Mouse (Mus musculus) lung, postnatal 0 days (tissue): ENCODE measurements at regions not wholly inside any gene's neighbourhood (a gene's known extent, or its start where the extent isn't known, plus 50 kb on each side); places are given as distances from the start of the nearest gene placed in this dataset.

Experiments
- ATAC-seq: fragments of 200-750 bp; cut with Nextera tagmentation; 2 replicates; pipeline ENCODE4 v1.8.0; 2017; ENCODE audit warnings: moderate library complexity
- DNase-seq: peaks from one replicate; pipeline ENCODE4 v3.0.0-alpha.2; 2016; ENCODE audit warnings: low spot score
- H3K27ac ChIP-seq: fragments of 300-500 bp; sonication (generic); 2 replicates; pipeline ENCODE4 v1.5.1; 2014; ENCODE audit warnings: antibody characterized with exemption, mild to moderate bottlenecking, low read length, mixed read lengths
- H3K27me3 ChIP-seq: fragments of 300-500 bp; sonication (generic); replicated peaks from 2 replicates; pipeline ENCODE4 v1.6.1; 2014; ENCODE audit warnings: low read length, mixed read lengths; ENCODE audit not compliant: insufficient read depth
- H3K36me3 ChIP-seq: fragments of 300-500 bp; sonication (generic); 2 replicates; pipeline ENCODE4 v1.6.1; 2014; ENCODE audit warnings: low read length, mixed read lengths; ENCODE audit not compliant: insufficient read depth
- H3K4me1 ChIP-seq: fragments of 300-500 bp; sonication (generic); 2 replicates; pipeline ENCODE4 v1.6.1; 2014; ENCODE audit warnings: antibody characterized with exemption, low read depth, low read length, mixed read lengths; ENCODE audit not compliant: insufficient read depth
- H3K4me2 ChIP-seq: fragments of 300-500 bp; sonication (generic); replicated peaks from 2 replicates; pipeline ENCODE4 v1.6.1; 2014; ENCODE audit warnings: low read depth, mild to moderate bottlenecking, low read length, moderate library complexity, mixed read lengths
- H3K4me3 ChIP-seq: fragments of 300-500 bp; sonication (generic); 2 replicates; pipeline ENCODE4 v1.5.1; 2014; ENCODE audit warnings: low read depth, low read length
- H3K9ac ChIP-seq: fragments of 300-500 bp; sonication (generic); replicated peaks from 2 replicates; pipeline ENCODE4 v1.6.1; 2014; ENCODE audit warnings: low read depth, mild to moderate bottlenecking
- H3K9me3 ChIP-seq: fragments of 300-500 bp; sonication (generic); 2 replicates; pipeline ENCODE4 v1.6.1; 2016; ENCODE audit warnings: low read length, mixed read lengths
- CTCF ChIP-seq: IDR thresholded peaks from 2 replicates; pipeline ENCODE4 v1.5.1; 2016; ENCODE audit warnings: antibody characterized with exemption, mild to moderate bottlenecking
- EP300 ChIP-seq: IDR thresholded peaks from 2 replicates; pipeline ENCODE4 v1.6.1; 2016; ENCODE audit warnings: antibody characterized with exemption, mild to moderate bottlenecking, control low read depth
- WGBS: fragments of 180-500 bp; shearing (Covaris S2); extraction: QIAGEN DNeasy Blood & Tissue Kit; methylation state at CpG from one replicate; pipeline ENCODE4 v1.1.7; 2014; 5-methylcytosine and 5-hydroxymethylcytosine counted together

GRCm38 (mm10) chr12:109662179-109662578 lies 62.0 kb upstream of the Rtl1 start:
- WGBS, result 74% methylated on average over 2 of the region's 2 CpGs

GRCm38 (mm10) chr12:109674766-109675165 lies 74.6 kb upstream of the Rtl1 start:
- peak; percentile 79 for DNase-seq
- no peak overlapping the region for H3K27ac ChIP-seq

More at GRCm38 (mm10) chr12:109662179-109662578, 62.0 kb upstream of the Rtl1 start:
- DNase-seq, result no peak
- ATAC-seq, result no peak
- no peaks in the 10 kb centered on the region for H3K36me3 ChIP-seq
- no peak overlapping the region for H3K4me2 ChIP-seq
- no peaks in the 10 kb centered on the region for H3K9me3 ChIP-seq
- H3K27ac ChIP-seq, result no peak overlapping the region
- H3K27me3 ChIP-seq, result no peaks in the 10 kb centered on the region
- H3K9ac ChIP-seq, result no peak overlapping the region
- TF ChIP-seq EP300, result no peak
- no peaks in the 10 kb centered on the region for H3K4me1 ChIP-seq
- H3K4me3 ChIP-seq, result no peak overlapping the region

DNA sequence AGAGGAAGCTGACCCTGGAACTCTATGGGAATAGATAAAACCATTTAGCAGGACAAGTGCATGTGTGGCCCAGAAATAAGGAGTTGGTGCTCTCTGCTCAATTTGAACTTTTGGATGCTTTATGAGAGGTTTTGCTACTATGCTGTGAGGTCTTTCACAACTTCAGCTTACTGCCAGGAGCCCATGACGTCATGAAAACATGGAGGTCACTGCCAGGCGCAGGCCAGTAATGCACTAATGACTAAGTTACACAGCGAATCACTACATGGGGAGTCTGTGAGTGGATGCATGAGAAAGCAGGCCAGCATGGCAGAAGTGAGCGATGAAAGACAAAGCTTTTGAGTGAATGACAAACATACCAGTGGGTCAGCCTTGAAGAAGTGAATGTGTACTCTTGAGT lies 93.9 kb upstream of the Rtl1 start:
- Histone ChIP-seq H3K4me2 (no peak overlapping the region), H3K4me3 (no peak overlapping the region), H3K9me3 (no peaks in the 10 kb centered on the region), H3K9ac (no peak overlapping the region), H3K4me1 (no peaks in the 10 kb centered on the region), H3K27ac (no peak overlapping the region), H3K27me3 (no peaks in the 10 kb centered on the region), H3K36me3 (0 out of 2 replicates have a peak, but pooled peaks cover 3% of the 10 kb centered on the region)
- 81% methylated on average over 4 of the region's 4 CpGs for WGBS
- ATAC-seq, result no peak
- no peak for DNase-seq
- TF ChIP-seq EP300 (no peak), CTCF (no peak)

More at GRCm38 (mm10) chr12:109674766-109675165, 74.6 kb upstream of the Rtl1 start:
- no peaks in the 10 kb centered on the region for H3K9me3 ChIP-seq
- 0 out of 2 replicates have a peak, but pooled peaks cover 3% of the 10 kb centered on the region for H3K36me3 ChIP-seq
- H3K4me3 ChIP-seq, result no peak overlapping the region
- peak; percentile 74 for ATAC-seq
- WGBS, result 54% methylated on average over 4 of the region's 4 CpGs
- H3K4me1 ChIP-seq, result no peaks in the 10 kb centered on the region
- TF ChIP-seq EP300, result 0 out of 2 replicates have a peak, but pooled peaks have one; percentile 32
- no peak for TF ChIP-seq CTCF
- no peaks in the 10 kb centered on the region for H3K27me3 ChIP-seq
- H3K9ac ChIP-seq, result no peak overlapping the region
- H3K4me2 ChIP-seq, result no peak overlapping the region

- no peaks in the 10 kb centered on the region for H3K4me1 ChIP-seq
- no peak overlapping the region for H3K4me2 ChIP-seq
- no peak overlapping the region for H3K4me3 ChIP-seq
- H3K9ac ChIP-seq, result no peak overlapping the region
- no peaks in the 10 kb centered on the region for H3K9me3 ChIP-seq
- ATAC-seq, result peak; percentile 71
- H3K27ac ChIP-seq, result no peak overlapping the region
- peak; percentile 45 for DNase-seq
- 0 out of 2 replicates have a peak, but pooled peaks cover 3% of the 10 kb centered on the region for H3K36me3 ChIP-seq
- 75% methylated on average over 5 of the region's 5 CpGs for WGBS
- H3K27me3 ChIP-seq, result no peaks in the 10 kb centered on the region
- TF ChIP-seq EP300 (no peak), CTCF (no peak)
Observed at GRCm38 (mm10) chr12:109694801-109695430, 94.8 kb upstream of the Rtl1 start.

DNA sequence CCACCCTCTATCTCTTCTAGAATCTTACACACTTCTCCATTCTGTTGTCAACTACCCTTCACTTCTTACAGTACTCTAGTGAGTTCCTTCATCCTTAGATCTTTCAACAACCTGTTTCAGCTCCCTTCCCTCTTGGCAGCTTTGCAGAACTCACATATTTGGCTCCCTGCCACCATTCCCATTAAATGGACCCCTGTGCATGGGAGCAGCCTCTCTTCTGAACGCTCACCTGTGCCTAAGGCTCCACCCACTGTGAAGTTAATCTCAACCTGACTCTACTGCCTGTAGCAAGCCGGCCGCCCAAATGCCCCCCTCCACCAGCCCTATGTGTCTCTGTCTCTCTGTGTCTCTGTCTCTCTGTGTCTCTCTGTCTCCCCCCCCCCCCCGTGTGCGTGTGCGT lies 106.7 kb upstream of the Rtl1 start:
- H3K27ac ChIP-seq, result no peak overlapping the region
- 66% methylated on average over 6 of the region's 6 CpGs for WGBS
- H3K4me3 ChIP-seq, result no peak overlapping the region
- DNase-seq, result no peak
- no peak for ATAC-seq
- no peaks in the 10 kb centered on the region for H3K9me3 ChIP-seq
- no peaks in the 10 kb centered on the region for H3K27me3 ChIP-seq
- no peak for TF ChIP-seq EP300
- no peak for TF ChIP-seq CTCF
- no peaks in the 10 kb centered on the region for H3K36me3 ChIP-seq
- H3K9ac ChIP-seq, result no peak overlapping the region
- H3K4me2 ChIP-seq, result no peak overlapping the region
- H3K4me1 ChIP-seq, result no peaks in the 10 kb centered on the region

DNA sequence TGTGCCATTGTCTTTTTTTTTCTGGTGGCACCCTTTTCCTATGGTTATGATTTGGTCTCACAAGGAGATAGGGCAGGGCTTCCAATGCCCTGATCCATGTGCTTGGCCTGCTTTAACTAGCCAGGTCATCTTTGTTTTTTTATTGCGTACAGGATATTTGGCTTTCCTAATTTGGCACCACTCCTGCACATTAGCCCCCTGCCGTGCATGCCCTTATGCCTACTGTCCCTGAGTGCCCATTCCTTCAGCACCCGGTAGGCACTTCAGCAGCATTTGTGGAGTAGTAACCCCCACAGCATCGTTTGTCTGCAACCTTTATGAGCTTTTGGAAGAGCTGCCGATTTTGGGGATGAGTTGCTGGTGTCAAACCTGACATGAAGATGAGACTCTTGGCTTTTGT lies 109.5 kb upstream of the Rtl1 start:
- 88% methylated on average over 5 of the region's 5 CpGs for WGBS
- no peaks in the 10 kb centered on the region for H3K9me3 ChIP-seq
- H3K27me3 ChIP-seq, result no peaks in the 10 kb centered on the region
- TF ChIP-seq EP300 (no peak), CTCF (no peak)
- H3K9ac ChIP-seq, result no peak overlapping the region
- H3K4me3 ChIP-seq, result no peak overlapping the region
- H3K4me2 ChIP-seq, result no peak overlapping the region
- no peaks in the 10 kb centered on the region for H3K4me1 ChIP-seq
- no peak for ATAC-seq
- no peak overlapping the region for H3K27ac ChIP-seq
- H3K36me3 ChIP-seq, result no peaks in the 10 kb centered on the region
- DNase-seq, result no peak
